Mouse (Mus musculus) liver, adult 2 months (tissue): ENCODE results near the gene T2. TPM values are rescaled to one million over a fixed set of nuclear protein-coding genes. Genes with fewer than 3 reads are reported as not detected.

Experiments
- DNase-seq: peaks from one replicate; pipeline ENCODE4 v3.0.0-alpha.2; 2011; ENCODE audit warnings: low read depth, low spot score; ENCODE audit errors: extremely low read depth
- H3K27ac ChIP-seq: fragments of 200-500 bp; replicated peaks from 2 replicates; pipeline ENCODE4 v1.5.1; 2012; ENCODE audit warnings: low read depth, mild to moderate bottlenecking, control low read depth, inconsistent platforms, low read length; ENCODE audit not compliant: insufficient read depth
- H3K27me3 ChIP-seq: fragments of 200-500 bp; 2 replicates; pipeline ENCODE4 v1.6.1; 2012; ENCODE audit warnings: mild to moderate bottlenecking, moderate library complexity, low read length, inconsistent platforms; ENCODE audit not compliant: control insufficient read depth, insufficient read depth
- H3K36me3 ChIP-seq: fragments of 200-500 bp; 2 replicates; pipeline ENCODE4 v1.6.1; 2012; ENCODE audit warnings: low read length, inconsistent platforms; ENCODE audit not compliant: control insufficient read depth, insufficient read depth
- H3K4me1 ChIP-seq: fragments of 200-500 bp; 2 replicates; pipeline ENCODE4 v1.6.1; 2011; ENCODE audit warnings: low read length; ENCODE audit not compliant: control insufficient read depth, insufficient read depth
- H3K4me3 ChIP-seq: fragments of 200-500 bp; 2 replicates; pipeline ENCODE4 v1.5.1; 2011; ENCODE audit warnings: low read depth, mild to moderate bottlenecking, control low read depth, low read length, moderate library complexity; ENCODE audit not compliant: insufficient read depth
- H3K79me2 ChIP-seq: fragments of 200-500 bp; 2 replicates; pipeline ENCODE4 v1.6.1; 2012; ENCODE audit warnings: inconsistent platforms, mild to moderate bottlenecking, low read length, moderate library complexity; ENCODE audit not compliant: control insufficient read depth, insufficient read depth
- H3K9ac ChIP-seq: fragments of 200-500 bp; 2 replicates; pipeline ENCODE4 v1.6.1; 2012; ENCODE audit warnings: low read depth, mild to moderate bottlenecking, control low read depth, inconsistent platforms, low read length
- CTCF ChIP-seq: fragments of 200-500 bp; IDR thresholded peaks from 2 replicates; pipeline ENCODE4 v1.5.1; 2011; ENCODE audit warnings: low read depth, low read length, control low read depth
- POLR2A ChIP-seq: fragments of 200-500 bp; IDR thresholded peaks from 2 replicates; pipeline ENCODE4 v1.6.1; 2011; ENCODE audit warnings: low read length, control low read depth; ENCODE audit not compliant: insufficient read depth; ENCODE audit errors: extremely low read depth
- WGBS: fragments of 180-500 bp; shearing (Covaris S2); methylation state at CpG from one replicate; pipeline ENCODE4 v1.1.7; 2018; 5-methylcytosine and 5-hydroxymethylcytosine counted together
- polyA plus RNA-seq: library from polyadenylated mRNA; depleted of rRNA; stranded (reverse); fragments of >200 nt; gene quantifications from 2 replicates; pipeline ENCODE4 v1.2.3, GENCODE M21; 2012
- total RNA-seq: library from RNA; depleted of rRNA; stranded (reverse); fragments of >200 nt; gene quantifications from 2 replicates; pipeline ENCODE4 v1.2.3, GENCODE M21; 2014

T2 gene
- total and polyA plus RNA-seq, 2 experiments, result not detected

GRCm38 (mm10) chr17:8357498-8357897, 1.7 kb downstream of the T2 start:
- 92% methylated on average over 6 of the region's 6 CpGs for WGBS
- no peak for DNase-seq
- Histone ChIP-seq H3K36me3 (no peaks in the 10 kb centered on the region), H3K27me3 (no peaks in the 10 kb centered on the region), H3K79me2 (no peaks in the 10 kb centered on the region), H3K4me3 (no peak overlapping the region), H3K9ac (no peak overlapping the region), H3K27ac (no peak overlapping the region), H3K4me1 (no peaks in the 10 kb centered on the region)
- TF ChIP-seq POLR2A, result no peak
- no peak for TF ChIP-seq CTCF

- DNase-seq, result no peak
- Histone ChIP-seq H3K36me3 (no peaks in the 10 kb centered on the region), H3K9ac (no peak overlapping the region), H3K27me3 (no peaks in the 10 kb centered on the region), H3K27ac (no peak overlapping the region), H3K4me3 (no peak overlapping the region), H3K79me2 (no peaks in the 10 kb centered on the region), H3K4me1 (no peaks in the 10 kb centered on the region)
- 90% methylated on average over 5 of the region's 5 CpGs for WGBS
- TF ChIP-seq POLR2A, result no peak
- TF ChIP-seq CTCF, result no peak
Observed at GRCm38 (mm10) chr17:8360876-8361275, 5.1 kb downstream of the T2 start.

- WGBS, result 82% methylated on average over 10 of the region's 10 CpGs
- no peaks in the 10 kb centered on the region for H3K4me1 ChIP-seq
- H3K4me3 ChIP-seq, result no peak overlapping the region
- H3K9ac ChIP-seq, result no peak overlapping the region
- no peaks in the 10 kb centered on the region for H3K36me3 ChIP-seq
- H3K27me3 ChIP-seq, result no peaks in the 10 kb centered on the region
- no peaks in the 10 kb centered on the region for H3K79me2 ChIP-seq
- no peak overlapping the region for H3K27ac ChIP-seq
- TF ChIP-seq CTCF, result no peak
- DNase-seq, result no peak
Observed at GRCm38 (mm10) chr17:8361281-8362103, 5.7 kb downstream of the T2 start.

GRCm38 (mm10) chr17:8367514-8368480, 12.0 kb downstream of the T2 start:
- no peaks in the 10 kb centered on the region for H3K36me3 ChIP-seq
- H3K79me2 ChIP-seq, result no peaks in the 10 kb centered on the region
- H3K27me3 ChIP-seq, result peaks cover 2% of the 10 kb centered on the region; the same call in 1 of the 2 replicates
- no peak for DNase-seq
- TF ChIP-seq POLR2A (no peak), CTCF (no peak)
- no peak overlapping the region for H3K4me3 ChIP-seq
- H3K9ac ChIP-seq, result no peak overlapping the region
- H3K4me1 ChIP-seq, result peaks cover 2% of the 10 kb centered on the region; the same call in 1 of the 2 replicates
- 45% methylated on average over 20 of the region's 20 CpGs for WGBS
- H3K27ac ChIP-seq, result no peak overlapping the region

- Histone ChIP-seq H3K4me1 (peaks cover 2% of the 10 kb centered on the region; the same call in 1 of the 2 replicates), H3K27me3 (peaks cover 2% of the 10 kb centered on the region; the same call in 1 of the 2 replicates), H3K27ac (no peak overlapping the region), H3K9ac (no peak overlapping the region), H3K4me3 (no peak overlapping the region), H3K79me2 (no peaks in the 10 kb centered on the region), H3K36me3 (no peaks in the 10 kb centered on the region)
- 43% methylated on average over 8 of the region's 8 CpGs for WGBS
- no peak for DNase-seq
- no peak for TF ChIP-seq POLR2A
Observed at GRCm38 (mm10) chr17:8368570-8368969, 12.8 kb downstream of the T2 start.
